Mouse (Mus musculus) embryo, embryonic 10 days (tissue): ENCODE results near the gene Olfr20.
"Not testable (repeated sequence)": the region's sequence is repeated elsewhere in the genome, so short reads cannot be mapped to it uniquely, and the experiment has no call there.

Source experiments
- DNase-seq: peaks from one replicate; pipeline ENCODE4 v3.0.0-alpha.2; 2015; ENCODE audit warnings: low spot score

Olfr20 gene

GRCm38 (mm10) chr11:73350483-73350882, at the start of gene Olfr20:
Olfr20 (plus strand) TSS chr11:73350783.
- DNase-seq, result no peak

GRCm38 (mm10) chr11:73303123-73303522, 47.5 kb upstream of the Olfr20 start:
- DNase-seq, result no peak

DNA sequence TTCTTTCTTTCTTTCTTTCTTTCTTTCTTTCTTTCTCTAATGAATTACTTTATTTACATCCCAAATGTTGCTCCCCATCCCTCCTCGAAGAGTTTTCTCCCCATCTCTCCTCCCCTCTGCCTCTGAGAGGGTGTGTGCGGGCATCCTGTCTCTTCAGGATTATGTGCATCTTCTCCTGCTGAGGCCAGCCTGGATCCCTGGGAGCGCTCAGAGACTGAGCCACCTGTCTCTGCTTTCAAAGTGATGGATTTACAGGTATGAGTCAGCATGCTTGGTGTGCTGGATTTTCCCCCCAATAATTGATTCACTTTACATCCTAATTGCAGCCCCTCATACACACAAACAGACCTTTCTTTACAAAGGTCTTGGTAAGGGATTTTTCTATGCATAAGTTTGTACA, 34.6 kb upstream of the Olfr20 start:
- DNase-seq, result no peak

GRCm38 (mm10) chr11:73318581-73318980, 32.0 kb upstream of the Olfr20 start:
- DNase-seq, result not testable (repeated sequence)

GRCm38 (mm10) chr11:73321064-73321463, 29.5 kb upstream of the Olfr20 start:
- not testable (repeated sequence) for DNase-seq

DNA sequence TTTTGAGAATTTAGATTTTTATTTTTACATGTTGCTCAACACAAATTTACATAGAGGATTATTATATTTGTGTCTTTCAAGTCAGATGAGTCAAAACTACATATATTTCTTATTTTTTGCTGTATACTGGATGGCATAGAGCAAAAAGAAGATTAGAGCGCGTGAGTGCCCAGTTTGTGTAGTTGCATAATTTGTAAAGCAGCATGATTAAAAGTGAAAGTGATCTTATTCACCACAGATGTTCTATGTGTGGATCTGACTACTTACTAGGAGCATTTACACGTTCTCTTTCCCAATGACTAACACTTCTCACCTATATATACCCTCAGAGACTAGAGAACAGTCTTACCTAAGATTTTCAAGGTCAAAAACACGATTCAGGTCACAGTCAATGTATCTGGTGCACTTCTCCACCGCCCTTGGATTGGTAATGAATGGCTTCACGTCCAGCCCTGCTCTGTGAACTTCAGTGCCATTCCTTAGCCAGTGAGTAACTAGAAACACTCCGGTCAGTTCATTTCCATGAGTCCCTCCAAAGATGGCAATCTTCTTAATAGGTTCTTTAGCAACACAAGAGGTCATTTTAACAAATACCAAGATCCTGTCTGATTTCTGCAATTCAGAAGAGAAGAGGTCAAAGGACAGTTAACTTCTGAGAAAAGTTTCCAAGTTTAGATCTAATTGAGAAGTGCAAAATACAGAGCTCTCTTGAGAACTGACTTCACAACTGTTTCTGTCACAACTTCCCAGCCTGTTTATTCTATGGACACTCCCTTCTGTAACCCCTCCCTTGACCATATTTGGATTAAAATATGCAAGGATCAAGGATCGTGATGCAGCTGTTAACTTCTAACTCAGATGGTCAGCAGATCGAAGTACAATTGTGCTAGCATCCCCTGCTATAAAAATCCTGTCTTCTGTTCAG, 26.4 kb upstream of the Olfr20 start:
- DNase-seq, result no peak

GRCm38 (mm10) chr11:73326485-73326886, 24.1 kb upstream of the Olfr20 start:
- DNase-seq, result no peak

DNA sequence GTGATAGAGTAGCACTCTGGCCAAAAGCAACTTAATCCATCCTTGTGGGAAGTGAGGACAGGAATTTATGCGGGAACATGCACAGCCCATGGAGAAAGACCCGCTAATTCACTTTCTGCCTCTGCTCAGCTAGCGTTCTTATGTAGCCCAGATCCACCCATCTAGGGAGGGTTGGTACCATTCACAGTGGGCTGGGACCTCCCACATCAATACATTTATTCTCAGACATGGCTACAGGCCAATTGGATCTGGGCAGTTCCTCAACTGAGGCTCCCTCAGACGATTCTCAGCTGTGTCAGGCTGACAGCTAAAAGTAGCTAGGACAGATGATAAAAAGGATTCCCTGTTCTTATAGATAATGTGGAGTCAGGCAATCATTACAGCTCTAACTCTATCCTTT, 23.2 kb upstream of the Olfr20 start:
- DNase-seq, result no peak

GRCm38 (mm10) chr11:73329442-73329841, 21.1 kb upstream of the Olfr20 start, which contains the start of the genes Aspa, Gm49340 and Spata22:
Aspa (minus strand) TSS chr11:73329596.
Gm49340 (plus strand) TSS chr11:73329741.
Spata22 (plus strand) TSS chr11:73329741.
- DNase-seq, result no peak

GRCm38 (mm10) chr11:73333357-73333756, 17.2 kb upstream of the Olfr20 start:
- no peak for DNase-seq

- no peak for DNase-seq
These were observed 13.7 kb upstream of the Olfr20 start for GRCm38 (mm10) chr11:73336919-73337318.

- DNase-seq, result no peak
These were observed 20.4 kb downstream of the Olfr20 start, which contains the start of gene Olfr376 for GRCm38 (mm10) chr11:73370946-73371345. Olfr376 (plus strand) TSS chr11:73371246.

DNA sequence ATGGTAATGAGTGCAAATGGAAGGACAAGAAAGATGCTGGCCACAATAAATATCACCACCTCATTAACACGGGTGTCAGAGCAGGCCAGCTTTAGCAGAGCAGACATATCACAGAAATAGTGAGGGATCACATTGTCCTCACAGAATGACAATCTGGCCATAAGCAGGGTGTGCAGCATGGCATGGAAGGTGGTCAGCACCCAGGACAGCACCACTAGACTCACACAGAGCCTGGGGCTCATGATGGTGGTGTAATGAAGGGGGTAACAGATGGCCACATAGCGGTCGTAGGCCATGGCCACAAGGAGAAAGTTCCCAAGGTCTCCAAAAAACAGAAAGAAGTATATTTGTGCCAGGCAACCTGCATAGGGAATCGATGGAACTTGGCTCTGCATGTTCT, 44.8 kb downstream of the Olfr20 start:
- no peak for DNase-seq

DNA sequence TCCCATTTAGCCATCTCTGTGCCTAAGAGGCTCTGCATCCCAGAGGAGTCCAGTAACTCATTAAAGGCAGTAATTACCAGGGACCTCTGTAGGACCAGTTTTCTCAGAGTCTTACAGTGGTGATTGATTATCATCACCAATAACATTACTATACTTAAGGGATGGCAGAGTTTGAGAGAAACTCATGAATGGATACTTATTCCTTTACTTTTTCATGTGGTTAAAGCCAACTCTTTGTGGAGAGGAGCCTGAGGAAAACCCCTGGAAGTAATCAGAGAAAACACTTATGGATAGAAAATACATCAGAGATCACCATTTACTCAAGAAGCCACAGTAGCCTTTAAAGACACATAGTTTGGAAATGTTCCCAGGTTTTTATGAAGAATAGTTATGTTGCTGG, 48.9 kb downstream of the Olfr20 start, which contains the start of gene Olfr1:
Olfr1 (minus strand) TSS at position 101 of the 400 bp plus-strand sequence.
- no peak for DNase-seq
